Mouse (Mus musculus) kidney, postnatal 4 days (tissue): ENCODE results near the gene Cpsf3.

ENCODE experiments used
- DNase-seq, 2 experiments: peaks; one replicate each; pipeline ENCODE4 v3.0.0; 2021; ENCODE audit warnings: mixed read lengths in 2 of 2

Cpsf3 gene

GRCm38 (mm10) chr12:21284761-21285441 lies at the start of gene Cpsf3:
Gene Cpsf3, plus strand, starts transcription at chr12:21285391.
- DNase-seq: no peak

GRCm38 (mm10) chr12:21241965-21242364 lies 43.2 kb upstream of the Cpsf3 start:
- DNase-seq: no peak

GRCm38 (mm10) chr12:21244375-21244960 lies 40.7 kb upstream of the Cpsf3 start:
- no peak for DNase-seq

GRCm38 (mm10) chr12:21247711-21248392 lies 37.3 kb upstream of the Cpsf3 start:
- DNase-seq: peak in 1 of 2 experiments; percentile 24

GRCm38 (mm10) chr12:21260494-21261256 lies 24.5 kb upstream of the Cpsf3 start:
- peak in 1 of 2 experiments; percentile 22 for DNase-seq

- DNase-seq: no peak
Observed at GRCm38 (mm10) chr12:21261521-21261920, 23.7 kb upstream of the Cpsf3 start.

- DNase-seq: no peak
Observed at GRCm38 (mm10) chr12:21263256-21263655, 21.9 kb upstream of the Cpsf3 start.

- DNase-seq: peak; percentile 19 to 44
Observed at GRCm38 (mm10) chr12:21264241-21264640, 20.9 kb upstream of the Cpsf3 start.

GRCm38 (mm10) chr12:21264970-21265369 lies 20.2 kb upstream of the Cpsf3 start:
- DNase-seq: no peak

GRCm38 (mm10) chr12:21265501-21265900 lies 19.7 kb upstream of the Cpsf3 start:
- no peak for DNase-seq

GRCm38 (mm10) chr12:21265946-21266783 lies 19.0 kb upstream of the Cpsf3 start:
- peak; percentile 76 to 84 for DNase-seq

- no peak for DNase-seq
Observed at GRCm38 (mm10) chr12:21266784-21267098, 18.4 kb upstream of the Cpsf3 start.

GRCm38 (mm10) chr12:21268083-21268616 lies 17.0 kb upstream of the Cpsf3 start:
- no peak for DNase-seq

GRCm38 (mm10) chr12:21274446-21274845 lies 10.7 kb upstream of the Cpsf3 start:
- no peak for DNase-seq

- no peak for DNase-seq
Observed at GRCm38 (mm10) chr12:21277352-21277864, 7.8 kb upstream of the Cpsf3 start.

GRCm38 (mm10) chr12:21285508-21286242 lies 484 bp downstream of the Cpsf3 start:
- DNase-seq: no peak

GRCm38 (mm10) chr12:21286243-21286622 lies 1.0 kb downstream of the Cpsf3 start, which contains the start of gene Itgb1bp1:
Gene Itgb1bp1, minus strand, starts transcription at chr12:21286284.
- DNase-seq: peak; percentile 99 to 100

GRCm38 (mm10) chr12:21286712-21287650 lies 1.8 kb downstream of the Cpsf3 start:
- peak in 1 of 2 experiments; percentile 39 for DNase-seq

- DNase-seq: no peak
Observed at GRCm38 (mm10) chr12:21288716-21289395, 3.7 kb downstream of the Cpsf3 start.
